Mouse (Mus musculus) spleen, adult 2 months (tissue): ENCODE data around the gene Plgrkt.

ENCODE experiments used
- CTCF ChIP-seq: fragments of 200-500 bp; IDR thresholded peaks from 2 replicates; pipeline ENCODE4 v1.5.1; 2011; ENCODE audit warnings: mild to moderate bottlenecking, inconsistent platforms; ENCODE audit not compliant: insufficient read depth, insufficient read length, insufficient replicate concordance; ENCODE audit errors: extremely low read depth
- POLR2A ChIP-seq: fragments of 200-500 bp; IDR thresholded peaks from 2 replicates; pipeline ENCODE4 v1.6.1; 2011; ENCODE audit warnings: low read depth, low read length, inconsistent platforms

DNA sequence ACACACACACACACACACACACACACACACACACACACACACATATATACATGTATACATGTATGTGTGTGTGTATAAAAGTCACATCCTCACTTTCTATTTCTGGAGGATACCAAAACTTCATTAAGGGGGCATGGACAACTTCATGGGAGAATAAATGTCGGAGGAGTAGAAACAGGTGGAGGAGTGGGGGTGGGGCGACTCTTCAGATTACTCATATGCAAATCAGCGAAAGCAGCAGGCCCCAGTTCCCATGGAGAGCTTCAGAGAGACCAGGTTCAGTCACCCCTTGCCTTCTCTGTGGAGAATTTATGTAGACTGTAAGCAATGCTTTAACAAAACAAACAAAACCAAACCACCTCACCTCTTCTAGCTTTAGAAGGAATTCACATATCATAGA, 2.1 kb downstream of the Plgrkt start:
- TF ChIP-seq CTCF: no peak
- no peak for TF ChIP-seq POLR2A
